Mouse (Mus musculus) ES-E14 (cell line): ENCODE results near the gene Mdk.

Experiments
- HCFC1 ChIP-seq: IDR thresholded peaks from 2 replicates; pipeline ENCODE4 v1.6.1; 2012; ENCODE audit warnings: low read length, inconsistent platforms, borderline replicate concordance; ENCODE audit not compliant: insufficient read depth
- ZC3H11A ChIP-seq: IDR thresholded peaks from 2 replicates; pipeline ENCODE4 v1.6.1; 2012; ENCODE audit warnings: low read depth, mild to moderate bottlenecking, inconsistent platforms, low read length, borderline replicate concordance

DNA sequence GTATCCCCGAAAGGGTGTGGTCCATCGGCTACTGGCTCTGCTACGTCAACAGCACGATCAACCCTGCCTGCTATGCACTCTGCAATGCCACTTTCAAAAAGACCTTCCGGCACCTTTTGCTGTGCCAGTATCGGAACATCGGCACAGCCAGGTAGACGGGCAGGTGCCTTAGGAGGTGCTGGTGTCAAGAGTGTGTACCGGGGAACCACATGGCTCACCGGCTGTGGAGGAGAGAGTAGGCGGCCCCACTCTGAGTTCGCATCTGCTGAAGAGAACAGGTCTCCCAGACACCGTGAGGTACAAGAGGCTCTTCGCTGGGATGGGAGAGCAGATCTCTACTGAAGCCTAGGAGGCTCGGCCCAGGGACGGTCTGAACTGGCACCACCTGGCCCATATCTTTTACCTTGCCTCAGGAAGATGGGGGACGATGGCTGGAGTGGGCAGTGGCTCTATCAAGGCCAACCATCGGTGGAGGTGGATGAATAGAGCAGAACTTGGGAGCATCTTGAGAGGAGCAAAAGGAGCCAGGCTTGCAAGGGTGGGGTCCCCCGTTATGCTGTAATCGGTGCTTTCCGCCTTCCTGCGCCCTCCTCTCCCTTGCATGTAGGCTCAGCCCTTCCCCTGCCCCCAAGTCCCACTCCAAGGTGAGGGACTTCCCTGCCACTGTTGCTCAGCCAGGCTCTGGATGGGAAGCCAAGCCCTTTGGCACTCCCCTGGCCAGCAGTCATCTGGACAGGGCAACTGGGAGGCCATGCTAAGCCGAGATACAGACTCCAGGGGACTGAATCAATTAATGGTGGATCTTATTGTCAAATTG, 3.4 kb downstream of the Mdk start:
- TF ChIP-seq ZC3H11A, result no peak
- TF ChIP-seq HCFC1, result no peak
